Mouse (Mus musculus) yolk sac, embryonic 10.5 days (tissue): ENCODE measurements around the gene Ghdc.

Experiments used
- DNase-seq: peaks from one replicate; pipeline ENCODE4 v3.0.0-alpha.2; 2017; ENCODE audit warnings: low spot score

The Ghdc gene

GRCm38 (mm10) chr11:100782568-100782967 lies 11.8 kb upstream of the Ghdc start:
- peak; percentile 83 for DNase-seq

GRCm38 (mm10) chr11:100781763-100782475 lies 11.2 kb upstream of the Ghdc start:
- DNase-seq, result no peak

- no peak for DNase-seq
These were observed 9.5 kb upstream of the Ghdc start for GRCm38 (mm10) chr11:100780247-100780646.

- no peak for DNase-seq
These were observed 7.3 kb upstream of the Ghdc start for GRCm38 (mm10) chr11:100778069-100778468.

GRCm38 (mm10) chr11:100775921-100776320 lies 5.2 kb upstream of the Ghdc start:
- DNase-seq, result no peak

- DNase-seq, result no peak
These were observed 3.5 kb upstream of the Ghdc start for GRCm38 (mm10) chr11:100774261-100774660.

GRCm38 (mm10) chr11:100769980-100770379 lies 777 bp downstream of the Ghdc start:
- DNase-seq, result no peak

- DNase-seq, result no peak
These were observed 2.9 kb downstream of the Ghdc start for GRCm38 (mm10) chr11:100767871-100768270.

GRCm38 (mm10) chr11:100766726-100767125 lies 4.0 kb downstream of the Ghdc start:
- no peak for DNase-seq

GRCm38 (mm10) chr11:100762831-100763230 lies 7.9 kb downstream of the Ghdc start, which contains the start of gene Hcrt:
Gene Hcrt, minus strand, starts transcription at chr11:100762931.
- no peak for DNase-seq

- peak; percentile 72 for DNase-seq
These were observed 9.2 kb downstream of the Ghdc start for GRCm38 (mm10) chr11:100761547-100762045.

- DNase-seq, result no peak
These were observed 11.0 kb downstream of the Ghdc start, which contains the start of gene Kcnh4 for GRCm38 (mm10) chr11:100759611-100760233. Gene Kcnh4, minus strand, starts transcription at chr11:100759942.

GRCm38 (mm10) chr11:100758707-100759610 lies 11.8 kb downstream of the Ghdc start:
- peak; percentile 61 for DNase-seq

- no peak for DNase-seq
These were observed 13.2 kb downstream of the Ghdc start for GRCm38 (mm10) chr11:100757566-100757965.

GRCm38 (mm10) chr11:100756476-100756875 lies 14.3 kb downstream of the Ghdc start:
- no peak for DNase-seq

- DNase-seq, result no peak
These were observed 16.1 kb downstream of the Ghdc start for GRCm38 (mm10) chr11:100754693-100755057.

- no peak for DNase-seq
These were observed 16.6 kb downstream of the Ghdc start for GRCm38 (mm10) chr11:100754021-100754692.

GRCm38 (mm10) chr11:100752294-100752693 lies 18.5 kb downstream of the Ghdc start:
- no peak for DNase-seq

- no peak for DNase-seq
These were observed 20.6 kb downstream of the Ghdc start for GRCm38 (mm10) chr11:100750127-100750526.

GRCm38 (mm10) chr11:100749469-100749868 lies 21.3 kb downstream of the Ghdc start:
- no peak for DNase-seq

GRCm38 (mm10) chr11:100748620-100749019 lies 22.1 kb downstream of the Ghdc start:
- DNase-seq, result no peak

GRCm38 (mm10) chr11:100747114-100747513 lies 23.6 kb downstream of the Ghdc start:
- DNase-seq, result no peak
